Mouse (Mus musculus) Patski (cell line): ENCODE data around the gene Ylpm1. TPM values are rescaled to one million over a fixed set of nuclear protein-coding genes. Genes with fewer than 3 reads are reported as not detected.

Experiments
- ATAC-seq: fragments of 100-300 bp; one replicate; pipeline ENCODE4 v1.8.0; 2021
- CTCF ChIA-PET: fragments of 350-600 bp; sonication (Branson Sonifier 250); formaldehyde crosslinking; loops from one replicate; lab custom pipeline; 2022; ENCODE audit warnings: inconsistent platforms; lab: Charles Lee
- POLR2A ChIA-PET: fragments of 350-600 bp; sonication (Branson Sonifier 250); formaldehyde crosslinking; loops from one replicate; lab custom pipeline; 2022; ENCODE audit warnings: antibody characterized with exemption, inconsistent platforms; lab: Charles Lee
- DNase-seq: peaks from one replicate; pipeline ENCODE4 v3.0.0-alpha.2; 2011; ENCODE audit warnings: low read depth, low spot score
- H3K27me3 ChIP-seq: fragments of 371-371 bp; one replicate; pipeline ENCODE4 v1.5.1; 2021
- CTCF ChIP-seq: fragments of 100-300 bp; IDR thresholded peaks from one replicate; pipeline ENCODE4 v1.5.1; 2021
- in situ Hi-C: fragments of 300-500 bp; cut with MboI; formaldehyde crosslinking; loops from 3 replicates; pipeline ENCODE4 v1.11.1; 2018; ENCODE audit warnings: low pct_unique_long_range_greater_than_20kb, mixed read lengths
- polyA plus RNA-seq: library from polyadenylated mRNA; unstranded; gene quantifications from one replicate; pipeline ENCODE4 v1.2.3, GENCODE M21; 2021

The Ylpm1 gene
- polyA plus RNA-seq, 1 experiment from 2014 or later, result 41.0 TPM

DNA sequence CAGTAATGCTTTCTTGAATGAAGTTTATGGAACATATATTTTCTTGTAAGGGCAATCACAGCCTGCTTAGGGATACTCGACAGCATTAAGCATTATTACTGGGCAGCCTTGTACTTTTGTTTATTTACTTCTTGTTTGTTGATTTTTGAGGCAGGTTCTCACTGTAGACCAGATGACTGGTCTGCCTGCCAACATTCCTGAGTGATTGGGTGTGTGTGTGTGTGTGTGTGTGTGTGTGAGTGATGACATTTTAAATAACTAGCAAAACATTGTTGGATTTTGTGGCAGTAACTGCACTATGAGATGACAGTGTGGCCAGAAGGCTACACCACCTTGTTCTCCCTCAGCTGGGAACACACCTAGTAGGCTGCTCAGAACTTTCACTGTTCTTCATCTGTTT, 13.7 kb downstream of the Ylpm1 start:
- ATAC-seq (no peak), DNase-seq (no peak)
- POLR2A ChIA-PET, result no interaction called here
- in situ Hi-C loops, result no loop called here
- CTCF ChIA-PET, result interaction anchor here (1.2 kb wide), 1 partner anchor 9 kb away, joined by 3 read pairs; no protein-coding TSS in a partner anchor
- TF ChIP-seq CTCF, result no peak
- H3K27me3 ChIP-seq, result no peaks in the 10 kb centered on the region

DNA sequence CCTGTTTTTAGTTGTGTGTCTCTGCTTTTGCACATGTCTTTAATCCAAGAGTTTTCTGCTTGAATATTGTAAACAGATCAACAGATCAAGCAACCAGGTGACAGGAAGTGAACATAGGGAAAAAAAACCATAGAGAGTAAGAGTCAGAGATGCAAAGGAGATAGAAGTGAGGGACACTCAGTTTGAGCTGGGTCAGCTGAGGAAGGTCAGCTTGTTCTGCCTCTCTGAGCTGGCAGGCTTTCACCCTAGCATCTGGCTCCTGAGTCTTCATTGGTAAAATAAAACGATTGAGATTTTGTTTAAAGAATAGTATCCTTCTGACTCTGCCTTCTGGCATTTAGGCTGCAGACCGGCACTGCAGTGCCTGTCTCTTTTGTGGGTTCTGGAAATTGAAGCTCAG, 14.4 kb downstream of the Ylpm1 start:
- no peak for TF ChIP-seq CTCF
- no peak for DNase-seq
- no peak for ATAC-seq
- in situ Hi-C loops, result no loop called here
- POLR2A ChIA-PET, result no interaction called here
- CTCF ChIA-PET, result interaction anchor here (1.2 kb wide), 1 partner anchor 10 kb away, joined by 3 read pairs; no protein-coding TSS in a partner anchor
- no peaks in the 10 kb centered on the region for H3K27me3 ChIP-seq

- TF ChIP-seq CTCF, result no peak
- no peak for ATAC-seq
- ChIA-PET CTCF (no interaction called here), POLR2A (no interaction called here)
- no peak for DNase-seq
- H3K27me3 ChIP-seq, result no peaks in the 10 kb centered on the region
- in situ Hi-C loops, result no loop called here
These were observed 16.1 kb downstream of the Ylpm1 start for GRCm38 (mm10) chr12:85012185-85012584.

- POLR2A ChIA-PET, result no interaction called here
- in situ Hi-C loops, result no loop called here
- TF ChIP-seq CTCF, result no peak
- H3K27me3 ChIP-seq, result no peaks in the 10 kb centered on the region
- CTCF ChIA-PET, result no interaction called here
- no peak for ATAC-seq
- no peak for DNase-seq
These were observed 25.9 kb downstream of the Ylpm1 start for GRCm38 (mm10) chr12:85022071-85022470.

- ChIA-PET POLR2A (no interaction called here), CTCF (interaction anchor here (1.2 to 1.9 kb wide), 2 partner anchors 48 to 158 kb away, joined by 4 to 9 read pairs; no protein-coding TSS in a partner anchor)
- TF ChIP-seq CTCF, result peak; percentile 77
- ATAC-seq (no peak), DNase-seq (no peak)
- no peaks in the 10 kb centered on the region for H3K27me3 ChIP-seq
- in situ Hi-C loops, result no loop called here
These were observed 36.6 kb downstream of the Ylpm1 start for GRCm38 (mm10) chr12:85032710-85033109.

DNA sequence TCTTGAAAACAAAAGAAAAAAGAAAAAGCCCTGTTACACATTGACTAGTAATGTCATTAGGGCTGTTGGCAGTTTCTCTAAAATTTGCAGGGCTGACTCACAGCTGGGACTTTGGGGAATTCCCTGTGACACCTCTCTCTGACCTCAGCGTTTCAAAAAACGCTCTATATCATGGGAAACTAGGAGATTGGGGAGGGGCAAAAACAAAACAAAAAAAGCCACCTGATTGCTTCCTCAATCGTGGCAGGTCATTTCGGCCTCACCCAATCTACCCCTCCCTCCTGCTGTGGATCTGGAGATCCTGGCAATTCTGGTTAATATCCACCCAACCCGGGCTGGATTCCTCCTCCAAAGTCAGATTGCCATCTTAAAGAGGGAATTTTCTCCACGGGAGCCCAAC, 55.1 kb downstream of the Ylpm1 start:
- ATAC-seq (no peak), DNase-seq (peak; percentile 68)
- TF ChIP-seq CTCF, result no peak
- H3K27me3 ChIP-seq, result no peaks in the 10 kb centered on the region
- CTCF ChIA-PET, result no interaction called here
- in situ Hi-C loops, result no loop called here
- POLR2A ChIA-PET, result interaction anchor here (0.6 to 1.0 kb wide), 2 partner anchors 10 to 918 kb away, joined by 3 read pairs; no protein-coding TSS in a partner anchor

DNA sequence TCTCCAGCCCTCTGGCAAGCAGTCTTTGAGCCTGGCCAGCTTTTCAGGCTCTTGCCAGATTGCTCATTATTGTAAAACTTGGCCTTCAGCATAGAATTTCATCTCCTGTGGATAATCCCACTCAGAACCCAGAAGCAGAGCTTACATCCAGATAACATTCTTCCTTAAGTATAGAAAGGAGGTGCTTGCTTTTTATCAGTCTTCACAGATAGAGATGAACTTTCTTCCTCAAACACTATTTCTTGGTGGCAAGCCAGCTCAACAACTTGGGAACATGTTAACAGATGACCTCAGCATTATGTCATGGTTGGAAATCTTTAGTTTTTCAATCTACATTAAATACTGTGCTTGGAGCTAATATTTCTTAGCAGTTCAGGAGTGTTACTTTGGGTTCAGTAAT, 74.9 kb downstream of the Ylpm1 start:
- ChIA-PET POLR2A (no interaction called here), CTCF (interaction anchor here (0.7 to 1.1 kb wide), 2 partner anchors 13 to 22 kb away, joined by 3 to 4 read pairs; no protein-coding TSS in a partner anchor)
- in situ Hi-C loops, result no loop called here
- TF ChIP-seq CTCF, result no peak
- DNase-seq (no peak), ATAC-seq (no peak)
- H3K27me3 ChIP-seq, result no peaks in the 10 kb centered on the region

DNA sequence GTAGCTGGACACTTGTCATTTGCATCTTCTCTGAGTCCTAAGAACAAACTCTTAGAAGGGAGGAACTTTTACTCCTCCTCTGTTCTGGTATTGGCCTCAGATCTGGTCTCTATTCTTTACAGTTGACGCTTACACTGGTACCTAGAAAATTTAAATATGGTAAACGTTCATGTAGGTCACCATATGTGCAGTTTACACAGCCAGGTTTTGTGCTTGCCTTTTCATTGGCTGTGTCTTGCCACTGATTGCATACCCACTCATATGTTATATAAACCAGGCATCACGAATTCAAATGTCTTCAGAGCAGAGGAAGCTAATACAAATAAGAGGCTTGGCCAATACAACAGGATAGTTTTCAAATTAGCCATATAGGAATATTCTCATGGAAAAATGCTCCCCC, 81.0 kb downstream of the Ylpm1 start:
- in situ Hi-C loops, result no loop called here
- no peak for ATAC-seq
- CTCF ChIA-PET, result no interaction called here
- POLR2A ChIA-PET, result no interaction called here
- H3K27me3 ChIP-seq, result no peaks in the 10 kb centered on the region
- no peak for TF ChIP-seq CTCF
- no peak for DNase-seq

DNA sequence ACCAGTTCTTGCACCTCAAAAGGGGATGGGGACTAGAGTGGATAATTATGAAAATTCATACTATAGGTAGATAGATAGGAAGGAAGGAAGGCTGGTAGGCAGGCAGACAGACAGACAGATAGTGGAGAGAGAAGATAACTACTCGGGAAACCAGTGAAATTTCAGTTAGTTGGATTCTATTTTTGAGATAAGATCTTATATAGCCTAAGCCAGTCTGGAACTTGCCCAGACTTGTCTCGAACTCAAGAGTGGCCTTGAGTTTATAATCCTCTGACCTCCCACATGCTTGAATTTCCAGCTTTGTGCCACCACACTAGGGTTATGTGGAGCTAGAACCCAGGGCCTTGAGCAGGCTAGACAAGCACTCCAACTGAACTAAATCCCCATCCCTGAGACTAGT, 88.1 kb downstream of the Ylpm1 start:
- DNase-seq (no peak), ATAC-seq (no peak)
- POLR2A ChIA-PET, result no interaction called here
- H3K27me3 ChIP-seq, result no peaks in the 10 kb centered on the region
- CTCF ChIA-PET, result interaction anchor here (0.9 to 2.0 kb wide), 3 partner anchors 8 to 31 kb away, joined by 3 to 7 read pairs (median 3); no protein-coding TSS in a partner anchor
- TF ChIP-seq CTCF, result no peak
- in situ Hi-C loops, result no loop called here

GRCm38 (mm10) chr12:85084941-85085340, 88.8 kb downstream of the Ylpm1 start:
- in situ Hi-C loops, result no loop called here
- ATAC-seq, result no peak
- no peak for DNase-seq
- POLR2A ChIA-PET, result no interaction called here
- CTCF ChIA-PET, result interaction anchor here (2.0 kb wide), 1 partner anchor 8 kb away, joined by 7 read pairs; no protein-coding TSS in a partner anchor
- H3K27me3 ChIP-seq, result no peaks in the 10 kb centered on the region
- no peak for TF ChIP-seq CTCF

DNA sequence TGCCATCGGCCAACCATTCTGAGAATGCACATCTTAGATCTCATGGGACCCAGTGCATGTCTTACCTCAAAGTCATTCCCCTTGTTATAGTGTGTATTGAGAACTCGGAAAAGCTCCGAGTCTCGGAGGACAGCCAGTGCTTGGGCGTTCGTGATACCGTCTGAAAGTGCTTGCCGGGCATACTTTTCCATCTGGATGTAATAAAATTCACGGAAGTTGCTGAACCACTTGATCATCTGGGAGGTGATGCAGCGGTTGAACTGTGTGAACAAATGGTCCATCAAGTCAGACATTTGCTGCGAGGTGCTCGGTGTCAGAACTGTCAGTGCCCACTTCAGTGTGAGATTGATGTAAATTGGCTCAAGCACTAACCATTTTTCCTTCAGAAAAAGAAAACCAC, 91.7 kb downstream of the Ylpm1 start:
- POLR2A ChIA-PET, result no interaction called here
- H3K27me3 ChIP-seq, result no peaks in the 10 kb centered on the region
- in situ Hi-C loops, result no loop called here
- CTCF ChIA-PET, result no interaction called here
- TF ChIP-seq CTCF, result no peak
- no peak for ATAC-seq
- DNase-seq, result no peak

DNA sequence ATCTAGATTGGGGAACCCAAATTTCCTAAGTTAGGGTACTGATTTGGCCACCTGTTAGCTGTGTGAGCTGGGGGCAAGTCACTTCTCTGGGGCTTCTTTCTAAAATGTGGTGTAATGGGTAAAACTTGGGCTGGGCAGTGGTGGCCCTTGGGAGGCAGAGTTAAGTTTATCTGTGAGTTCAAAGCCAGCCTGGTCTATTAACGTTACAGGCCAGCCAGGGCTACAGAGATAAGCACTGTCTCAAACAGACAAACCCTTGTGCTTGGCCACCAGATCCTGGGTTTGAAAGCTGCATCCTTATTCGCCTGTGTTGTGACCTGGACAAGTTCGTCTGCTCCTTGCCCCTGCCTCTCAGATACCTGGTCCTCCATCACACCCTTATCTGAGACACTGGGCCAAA, 95.1 kb downstream of the Ylpm1 start:
- TF ChIP-seq CTCF, result no peak
- in situ Hi-C loops, result no loop called here
- POLR2A ChIA-PET, result interaction anchor here (0.6 kb wide), 2 partner anchors 19 to 247 kb away, joined by 3 to 7 read pairs; no protein-coding TSS in a partner anchor
- ATAC-seq (no peak), DNase-seq (no peak)
- H3K27me3 ChIP-seq, result no peaks in the 10 kb centered on the region
- CTCF ChIA-PET, result interaction anchor here (1.5 to 1.7 kb wide), 2 partner anchors 11 to 197 kb away, joined by 3 to 10 read pairs; partner anchors contain the start of genes Acyp1 and Zc2hc1c
